Mouse (Mus musculus) neural tube, embryonic 14.5 days (tissue): ENCODE measurements around the gene Dph1. TPM values are rescaled to one million over a fixed set of nuclear protein-coding genes. Genes with fewer than 3 reads are reported as not detected.

Experiments used
- ATAC-seq: fragments of 200-750 bp; cut with Nextera tagmentation; 2 replicates; pipeline ENCODE4 v1.8.0; 2017; ENCODE audit warnings: low read depth, mild to moderate bottlenecking, moderate TSS enrichment, moderate library complexity
- H3K27ac ChIP-seq: fragments of 300-500 bp; sonication (generic); 2 replicates; pipeline ENCODE4 v1.5.1; 2014; ENCODE audit warnings: low read depth, mild to moderate bottlenecking, control low read depth, low read length, moderate library complexity, mixed read lengths
- H3K27me3 ChIP-seq: fragments of 300-500 bp; sonication (generic); 2 replicates; pipeline ENCODE4 v1.6.1; 2014; ENCODE audit warnings: low read length; ENCODE audit not compliant: control insufficient read depth, insufficient read depth
- H3K36me3 ChIP-seq: fragments of 300-500 bp; sonication (generic); 2 replicates; pipeline ENCODE4 v1.6.1; 2014; ENCODE audit warnings: low read length, mixed read lengths; ENCODE audit not compliant: control insufficient read depth, insufficient read depth
- H3K4me1 ChIP-seq: fragments of 300-500 bp; sonication (generic); 2 replicates; pipeline ENCODE4 v1.6.1; 2014; ENCODE audit warnings: low read length; ENCODE audit not compliant: control insufficient read depth, insufficient read depth
- H3K4me2 ChIP-seq: fragments of 300-500 bp; sonication (generic); 2 replicates; pipeline ENCODE4 v1.6.1; 2014; ENCODE audit warnings: mild to moderate bottlenecking, low read depth, low read length, control low read depth
- H3K4me3 ChIP-seq: fragments of 300-500 bp; sonication (generic); 2 replicates; pipeline ENCODE4 v1.5.1; 2014; ENCODE audit warnings: low read depth, low read length, control low read depth, mixed read lengths
- H3K9ac ChIP-seq: fragments of 300-500 bp; sonication (generic); replicated peaks from 2 replicates; pipeline ENCODE4 v1.6.1; 2014; ENCODE audit warnings: low read depth, mild to moderate bottlenecking, control low read depth, low read length, mixed read lengths
- H3K9me3 ChIP-seq: fragments of 300-500 bp; sonication (generic); 2 replicates; pipeline ENCODE4 v1.6.1; 2016; ENCODE audit warnings: low read length; ENCODE audit not compliant: control insufficient read depth
- whole genome bisulfite sequencing: fragments of 180-500 bp; shearing (Covaris S2); extraction: QIAGEN DNeasy Blood & Tissue Kit; methylation state at CpG from one replicate; pipeline ENCODE4 v1.1.7; 2014; 5-methylcytosine and 5-hydroxymethylcytosine counted together
- polyA plus RNA-seq: library from polyadenylated mRNA; unstranded; fragments of >200 nt; fragmentation: Nextera tagmentation; extraction: Ambion mirVana; gene quantifications from 2 replicates; pipeline ENCODE4 v1.2.1, GENCODE M21; 2014

The Dph1 gene
- polyA plus RNA-seq, 1 experiment from 2014 or later = 11.4 TPM

DNA sequence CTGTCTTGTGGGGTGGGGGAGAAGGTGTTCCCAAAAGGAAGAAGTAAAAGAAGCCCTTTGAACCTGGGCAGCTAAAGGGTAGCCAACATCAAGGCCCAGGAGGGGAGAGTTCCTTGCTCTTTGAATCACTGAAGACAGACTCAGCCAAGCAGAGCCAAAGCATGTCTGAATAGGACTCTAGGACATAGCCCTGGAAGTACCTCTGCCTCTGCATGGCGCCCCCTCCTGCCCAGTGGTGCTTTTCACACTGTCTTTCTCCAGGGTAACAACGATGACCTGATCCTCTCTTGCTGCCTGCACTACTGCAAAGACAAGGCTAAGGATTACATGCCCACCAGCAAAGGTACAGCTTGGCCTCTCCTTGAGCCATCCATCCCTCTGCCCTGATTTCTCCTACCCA lies 31.5 kb downstream of the Dph1 start:
- Histone ChIP-seq H3K4me3 (no peak overlapping the region), H3K4me2 (no peak overlapping the region), H3K4me1 (no peaks in the 10 kb centered on the region; the same call in 1 of the 2 replicates), H3K9ac (no peak overlapping the region), H3K36me3 (peaks cover 20% of the 10 kb centered on the region; the same call in 1 of the 2 replicates), H3K27ac (no peak overlapping the region), H3K9me3 (no peaks in the 10 kb centered on the region), H3K27me3 (peaks cover 15% of the 10 kb centered on the region)
- 64% methylated on average over 2 of the region's 2 CpGs for WGBS
- ATAC-seq = no peak

DNA sequence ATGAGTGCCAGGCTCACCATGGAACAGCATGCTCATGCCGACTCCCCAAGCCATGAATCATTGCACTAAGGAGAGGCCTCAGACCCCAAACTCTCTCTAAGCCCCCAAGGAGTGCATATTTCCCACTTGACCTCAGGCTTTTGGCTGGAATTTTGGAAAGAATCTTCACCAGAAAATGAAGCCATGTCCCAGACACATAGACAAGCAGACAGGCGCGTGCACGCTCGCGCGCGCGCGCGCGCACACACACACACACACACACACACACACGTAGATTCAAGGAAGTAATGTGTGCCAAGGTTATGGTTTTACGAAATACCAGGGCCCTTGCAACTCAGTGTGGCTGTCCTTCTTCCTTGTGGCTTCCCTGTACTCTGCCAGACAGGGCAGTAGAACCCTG lies 32.6 kb downstream of the Dph1 start:
- Histone ChIP-seq H3K36me3 (peaks cover 20% of the 10 kb centered on the region; the same call in 1 of the 2 replicates), H3K27ac (no peak overlapping the region), H3K9me3 (no peaks in the 10 kb centered on the region), H3K4me2 (no peak overlapping the region), H3K4me1 (no peaks in the 10 kb centered on the region; the same call in 1 of the 2 replicates), H3K9ac (no peak overlapping the region), H3K27me3 (peaks cover 6% of the 10 kb centered on the region; the same call in 1 of the 2 replicates), H3K4me3 (no peak overlapping the region)
- ATAC-seq = no peak
- WGBS = 94% methylated on average over 14 of the region's 14 CpGs

DNA sequence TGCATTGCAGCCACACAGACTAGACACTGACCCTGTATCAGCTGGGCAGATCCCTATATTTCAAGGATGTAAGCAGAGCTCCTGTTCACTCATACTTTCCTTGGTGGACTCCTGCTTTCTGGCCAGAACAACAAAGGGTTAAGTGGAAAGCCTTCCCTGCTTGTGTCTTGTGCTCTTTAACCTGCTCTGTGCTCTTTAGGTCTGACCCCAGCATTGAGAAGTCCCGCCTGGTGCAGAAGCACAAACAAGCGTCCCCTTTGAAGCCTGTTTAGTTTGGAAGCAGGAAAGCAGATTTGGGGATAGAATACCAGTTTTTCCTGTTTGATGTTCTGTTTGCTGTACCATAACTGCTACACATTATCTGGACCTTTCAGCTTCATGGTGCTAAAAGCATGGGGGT lies 33.1 kb downstream of the Dph1 start:
- Histone ChIP-seq H3K4me2 (no peak overlapping the region), H3K4me1 (no peaks in the 10 kb centered on the region; the same call in 1 of the 2 replicates), H3K27me3 (peaks cover 3% of the 10 kb centered on the region; the same call in 1 of the 2 replicates), H3K27ac (no peak overlapping the region), H3K36me3 (peaks cover 14% of the 10 kb centered on the region; the same call in 1 of the 2 replicates), H3K9ac (no peak overlapping the region), H3K4me3 (no peak overlapping the region), H3K9me3 (no peaks in the 10 kb centered on the region)
- 54% methylated on average over 2 of the region's 2 CpGs for WGBS
- no peak for ATAC-seq

DNA sequence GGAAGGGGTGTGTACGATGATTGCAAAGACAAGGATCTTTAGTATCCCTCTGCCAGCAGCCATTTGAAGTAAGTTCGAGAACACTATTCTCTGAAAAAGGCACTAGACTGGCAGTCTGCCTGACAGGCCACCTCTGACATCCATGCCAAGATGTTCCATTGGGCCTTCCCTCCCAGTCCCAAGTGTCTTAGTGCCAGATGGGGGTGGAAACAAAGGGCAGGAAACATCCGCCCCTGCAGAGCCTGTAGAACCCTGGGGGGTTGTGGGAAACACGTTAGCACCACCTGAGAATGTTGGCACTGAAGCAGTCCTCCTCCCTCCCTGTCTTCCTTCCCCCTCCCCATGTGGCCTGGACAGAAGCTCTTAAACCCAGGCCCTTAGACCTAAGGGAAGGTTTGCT lies 34.0 kb downstream of the Dph1 start:
- H3K27ac ChIP-seq = peak overlapping the region; percentile 34
- H3K27me3 ChIP-seq = no peaks in the 10 kb centered on the region
- no peaks in the 10 kb centered on the region; the same call in 1 of the 2 replicates for H3K4me1 ChIP-seq
- H3K36me3 ChIP-seq = peaks cover 9% of the 10 kb centered on the region; the same call in 1 of the 2 replicates
- H3K4me3 ChIP-seq = no peak overlapping the region
- no peaks in the 10 kb centered on the region for H3K9me3 ChIP-seq
- no peak overlapping the region for H3K9ac ChIP-seq
- 47% methylated on average over 4 of the region's 4 CpGs for WGBS
- H3K4me2 ChIP-seq = no peak overlapping the region
- no peak for ATAC-seq

DNA sequence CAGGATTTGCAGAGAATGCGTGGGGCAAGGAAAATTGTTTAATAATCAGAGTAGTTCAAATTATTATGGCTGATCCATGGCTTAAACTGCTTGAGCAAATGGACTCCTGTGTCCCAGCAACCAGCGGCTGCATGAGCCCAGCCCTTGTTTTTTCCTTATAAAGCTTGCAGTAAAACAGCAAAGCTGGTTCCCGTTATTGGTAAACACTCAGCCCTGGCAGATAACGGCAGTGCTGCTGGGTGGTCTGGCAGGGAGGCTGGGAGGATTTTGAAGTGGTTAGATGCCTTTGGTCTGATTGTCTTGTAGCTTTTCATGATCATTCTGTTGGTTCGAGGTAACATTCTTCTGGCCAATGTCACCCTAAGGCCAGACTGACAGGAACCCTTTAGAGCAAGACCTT lies 34.6 kb downstream of the Dph1 start:
- no peak for ATAC-seq
- H3K27me3 ChIP-seq = no peaks in the 10 kb centered on the region
- no peaks in the 10 kb centered on the region; the same call in 1 of the 2 replicates for H3K4me1 ChIP-seq
- H3K4me3 ChIP-seq = no peak overlapping the region
- H3K9ac ChIP-seq = no peak overlapping the region
- H3K27ac ChIP-seq = no peak overlapping the region; the same call in 1 of the 2 replicates
- H3K9me3 ChIP-seq = no peaks in the 10 kb centered on the region
- no peak overlapping the region for H3K4me2 ChIP-seq
- peaks cover 7% of the 10 kb centered on the region; the same call in 1 of the 2 replicates for H3K36me3 ChIP-seq
- WGBS = 77% methylated on average over 5 of the region's 5 CpGs

DNA sequence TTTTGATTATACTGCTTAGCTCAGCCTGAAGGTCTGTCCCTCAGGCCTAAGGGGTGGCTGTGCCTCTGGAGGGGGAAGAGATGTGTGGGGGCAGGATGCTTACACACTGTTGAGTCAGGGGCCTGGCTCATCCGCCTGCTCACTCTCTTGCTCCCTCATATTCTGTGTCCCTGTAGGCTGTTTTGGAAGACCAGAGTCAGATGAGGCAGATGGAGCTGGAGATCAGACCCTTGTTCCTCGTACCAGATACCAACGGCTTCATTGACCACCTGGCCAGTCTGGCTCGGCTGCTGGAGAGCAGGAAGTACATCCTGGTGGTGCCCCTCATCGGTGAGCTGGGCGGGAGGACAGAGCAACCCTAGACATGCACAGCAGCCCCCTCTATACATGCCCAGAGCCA lies 35.1 kb downstream of the Dph1 start:
- WGBS = 84% methylated on average over 6 of the region's 6 CpGs
- H3K4me1 ChIP-seq = no peaks in the 10 kb centered on the region; the same call in 1 of the 2 replicates
- no peaks in the 10 kb centered on the region for H3K9me3 ChIP-seq
- H3K36me3 ChIP-seq = peaks cover 5% of the 10 kb centered on the region; the same call in 1 of the 2 replicates
- no peak overlapping the region for H3K27ac ChIP-seq
- ATAC-seq = no peak
- H3K27me3 ChIP-seq = no peaks in the 10 kb centered on the region
- H3K4me3 ChIP-seq = no peak overlapping the region
- no peak overlapping the region for H3K4me2 ChIP-seq
- no peak overlapping the region for H3K9ac ChIP-seq

DNA sequence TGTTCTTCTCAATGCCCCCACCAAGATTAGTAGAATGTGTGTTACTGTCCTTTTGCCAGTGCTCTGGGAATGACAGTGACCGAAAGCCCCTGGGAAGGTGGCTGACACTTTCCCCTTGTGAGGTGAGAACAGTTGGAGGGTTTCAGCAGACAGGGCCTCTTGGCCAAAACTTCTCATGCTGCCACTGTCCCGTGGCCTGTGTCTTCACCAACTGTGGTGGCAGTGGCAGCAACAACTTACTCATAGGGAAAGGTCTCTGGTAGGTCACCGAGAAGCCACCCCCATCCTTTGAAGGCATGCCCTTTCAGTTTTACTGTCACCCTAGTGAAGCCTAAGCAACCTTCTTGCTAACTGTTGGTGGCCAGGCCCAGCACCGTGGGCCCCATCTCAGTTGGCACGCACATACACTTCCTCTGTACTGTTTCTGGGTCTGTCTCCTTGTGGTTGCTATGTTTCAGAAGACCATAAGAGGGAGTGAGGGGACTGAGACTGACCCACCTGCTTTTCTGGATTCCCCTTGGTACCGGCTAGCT lies 36.9 kb downstream of the Dph1 start:
- Histone ChIP-seq H3K27me3 (no peaks in the 10 kb centered on the region), H3K4me1 (no peaks in the 10 kb centered on the region; the same call in 1 of the 2 replicates), H3K4me2 (no peak overlapping the region), H3K9ac (no peak overlapping the region), H3K36me3 (no peaks in the 10 kb centered on the region), H3K9me3 (no peaks in the 10 kb centered on the region), H3K4me3 (no peak overlapping the region), H3K27ac (no peak overlapping the region)
- no peak for ATAC-seq
- WGBS = 73% methylated on average over 6 of the region's 6 CpGs

DNA sequence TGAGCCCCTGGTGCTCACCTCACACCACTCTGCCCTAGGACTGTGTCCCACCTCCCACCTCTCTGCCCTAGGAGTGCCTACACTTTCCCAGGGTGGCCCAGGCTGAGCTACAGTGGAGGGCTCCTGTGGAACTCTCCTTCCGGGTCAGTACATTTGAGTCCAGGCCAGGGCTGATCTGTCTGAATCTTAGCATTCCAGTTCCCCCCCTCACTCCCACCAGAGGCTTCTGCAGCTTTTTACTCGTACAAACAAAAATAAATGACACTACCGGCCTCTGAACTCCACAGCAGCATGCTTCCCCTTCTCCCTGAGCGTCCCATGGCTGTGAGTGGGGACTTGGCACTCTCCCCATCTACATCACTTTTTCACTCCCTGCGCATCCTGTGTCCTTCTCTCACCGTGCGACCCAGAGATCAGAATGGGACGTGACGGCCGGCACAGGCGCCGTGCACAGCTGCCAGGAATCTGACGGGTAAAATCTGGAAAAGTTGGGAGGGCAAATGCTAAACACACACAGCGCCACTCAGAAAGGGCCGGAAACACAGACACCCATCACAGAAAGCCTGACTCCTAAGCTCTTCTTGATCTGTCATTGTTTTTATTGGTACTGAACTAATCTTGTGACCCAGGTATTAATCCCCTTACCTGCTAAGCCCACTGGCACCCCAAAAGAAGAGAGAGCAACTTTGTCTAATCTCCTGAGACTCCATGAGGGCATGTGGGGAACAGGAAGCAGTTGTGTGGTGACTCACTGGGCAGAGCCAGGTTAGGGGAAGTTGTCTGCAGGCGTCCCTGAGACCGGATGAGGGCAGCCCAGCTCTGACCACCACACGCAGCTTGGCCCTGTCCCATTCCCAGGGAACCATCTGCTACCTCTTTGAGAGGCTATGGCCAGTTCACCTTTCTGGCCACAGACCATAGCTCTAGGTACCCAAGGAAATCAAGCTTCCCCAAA lies 38.2 kb downstream of the Dph1 start:
- no peaks in the 10 kb centered on the region for H3K36me3 ChIP-seq
- H3K4me3 ChIP-seq = no peak overlapping the region
- no peak overlapping the region for H3K9ac ChIP-seq
- no peak overlapping the region for H3K4me2 ChIP-seq
- WGBS = 81% methylated on average over 18 of the region's 18 CpGs
- no peaks in the 10 kb centered on the region for H3K27me3 ChIP-seq
- ATAC-seq = no peak
- no peaks in the 10 kb centered on the region for H3K9me3 ChIP-seq
- H3K4me1 ChIP-seq = peaks cover 4% of the 10 kb centered on the region
- H3K27ac ChIP-seq = peak overlapping the region; percentile 22; the same call in 1 of the 2 replicates

DNA sequence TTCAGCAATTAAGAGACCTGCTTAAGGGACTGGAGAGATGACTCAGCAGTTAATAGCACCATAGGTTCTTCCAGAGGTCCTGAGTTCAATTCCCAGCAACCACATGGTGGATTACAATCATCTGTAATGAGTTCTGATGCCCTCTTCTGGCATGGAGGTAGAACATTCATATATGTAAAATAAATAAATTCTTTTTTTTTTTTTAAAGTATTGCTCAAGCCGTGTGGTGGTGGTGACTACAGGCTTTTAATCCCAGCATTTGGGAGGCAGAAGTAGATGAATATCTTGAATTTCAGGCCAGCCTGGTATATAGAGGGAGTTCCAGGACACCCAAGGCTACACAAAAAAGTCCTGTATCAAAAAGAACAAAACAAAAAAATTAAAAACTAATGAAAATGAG lies 40.7 kb downstream of the Dph1 start:
- H3K4me3 ChIP-seq = no peak overlapping the region
- H3K27ac ChIP-seq = no peak overlapping the region
- 95% methylated on average over 1 of the region's 1 CpGs for WGBS
- H3K36me3 ChIP-seq = no peaks in the 10 kb centered on the region
- no peak overlapping the region for H3K4me2 ChIP-seq
- no peaks in the 10 kb centered on the region for H3K27me3 ChIP-seq
- no peak for ATAC-seq
- no peaks in the 10 kb centered on the region for H3K9me3 ChIP-seq
- H3K4me1 ChIP-seq = peaks cover 17% of the 10 kb centered on the region
- no peak overlapping the region for H3K9ac ChIP-seq
